Mouse (Mus musculus): ENCODE measurements around the gene Cactin. TPM values are rescaled to one million over a fixed set of nuclear protein-coding genes. Genes with fewer than 3 reads are reported as not detected.

The Cactin gene
- total and polyA plus RNA-seq, 2 experiments from 2014 or later = 13.7 to 14.3 TPM

DNA sequence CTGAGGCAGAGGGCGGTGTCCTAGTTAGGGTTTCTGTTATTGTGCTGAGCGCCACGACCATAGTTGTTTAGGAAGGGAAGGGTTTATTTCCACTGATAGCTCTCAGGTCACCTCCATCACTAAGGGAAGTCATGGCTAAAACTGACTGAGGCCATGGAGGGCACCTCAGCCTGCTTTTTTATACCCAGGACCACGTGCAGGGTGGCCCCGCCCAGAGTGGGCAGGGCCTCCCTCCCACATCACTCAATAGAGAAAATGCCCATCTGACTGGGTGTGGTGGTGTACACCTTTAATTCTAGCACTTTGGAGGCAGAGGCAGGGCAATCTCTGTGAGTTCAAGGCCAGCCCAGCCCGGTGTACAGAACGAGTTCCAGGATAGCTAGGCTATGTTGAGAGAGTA, 6.7 kb upstream of the Cactin start:
- H3K27me3 ChIP-seq (ENCODE audit: control insufficient read depth, insufficient read depth, low read length) = no peaks in the 10 kb centered on the region
- H3K27ac ChIP-seq (ENCODE audit: low read depth) = no peak overlapping the region
- H3K4me2 ChIP-seq (ENCODE audit: low read depth, low read length) = no peak overlapping the region
- H3K36me3 ChIP-seq (replicated peaks; ENCODE audit: control insufficient read depth, insufficient read depth, low read length) = peaks cover 83% of the 10 kb centered on the region
- no peak for DNase-seq (ENCODE audit: low spot score)
- H3K4me1 ChIP-seq (ENCODE audit: control insufficient read depth, insufficient read depth) = peaks cover 6% of the 10 kb centered on the region; the same call in 1 of the 2 replicates
- 78% methylated on average over 7 of the region's 7 CpGs for WGBS
- no peak overlapping the region for H3K9ac ChIP-seq (replicated peaks; ENCODE audit: low read depth, low read length)
- H3K9me3 ChIP-seq (replicated peaks; ENCODE audit: control insufficient read depth, low read length) = no peaks in the 10 kb centered on the region
- H3K4me3 ChIP-seq (ENCODE audit: low read depth, low read length) = no peak overlapping the region
- no peak for TF ChIP-seq CTCF (IDR thresholded peaks at IDR 0.05; ENCODE audit: low read depth)
- TF ChIP-seq EP300 (IDR thresholded peaks at IDR 0.05; ENCODE audit: low read depth) = no peak
- no peak for ATAC-seq (ENCODE audit: insufficient read depth, low read depth)

- Histone ChIP-seq H3K4me1 (ENCODE audit: control insufficient read depth, insufficient read depth) (peaks cover 13% of the 10 kb centered on the region; the same call in 1 of the 2 replicates), H3K27ac (ENCODE audit: low read depth) (no peak overlapping the region), H3K4me3 (ENCODE audit: low read depth, low read length) (no peak overlapping the region), H3K36me3 (replicated peaks; ENCODE audit: control insufficient read depth, insufficient read depth, low read length) (peaks cover 72% of the 10 kb centered on the region), H3K27me3 (ENCODE audit: control insufficient read depth, insufficient read depth, low read length) (no peaks in the 10 kb centered on the region), H3K9me3 (replicated peaks; ENCODE audit: control insufficient read depth, low read length) (no peaks in the 10 kb centered on the region), H3K9ac (replicated peaks; ENCODE audit: low read depth, low read length) (no peak overlapping the region), H3K4me2 (ENCODE audit: low read depth, low read length) (no peak overlapping the region)
- no peak for DNase-seq (ENCODE audit: low spot score)
- WGBS = 86% methylated on average over 16 of the region's 16 CpGs
- no peak for ATAC-seq (ENCODE audit: insufficient read depth, low read depth)
- TF ChIP-seq CTCF (IDR thresholded peaks at IDR 0.05; ENCODE audit: low read depth) (no peak), EP300 (IDR thresholded peaks at IDR 0.05; ENCODE audit: low read depth) (no peak)
Measured at GRCm38 (mm10) chr10:81315587-81315986, 5.3 kb upstream of the Cactin start.

DNA sequence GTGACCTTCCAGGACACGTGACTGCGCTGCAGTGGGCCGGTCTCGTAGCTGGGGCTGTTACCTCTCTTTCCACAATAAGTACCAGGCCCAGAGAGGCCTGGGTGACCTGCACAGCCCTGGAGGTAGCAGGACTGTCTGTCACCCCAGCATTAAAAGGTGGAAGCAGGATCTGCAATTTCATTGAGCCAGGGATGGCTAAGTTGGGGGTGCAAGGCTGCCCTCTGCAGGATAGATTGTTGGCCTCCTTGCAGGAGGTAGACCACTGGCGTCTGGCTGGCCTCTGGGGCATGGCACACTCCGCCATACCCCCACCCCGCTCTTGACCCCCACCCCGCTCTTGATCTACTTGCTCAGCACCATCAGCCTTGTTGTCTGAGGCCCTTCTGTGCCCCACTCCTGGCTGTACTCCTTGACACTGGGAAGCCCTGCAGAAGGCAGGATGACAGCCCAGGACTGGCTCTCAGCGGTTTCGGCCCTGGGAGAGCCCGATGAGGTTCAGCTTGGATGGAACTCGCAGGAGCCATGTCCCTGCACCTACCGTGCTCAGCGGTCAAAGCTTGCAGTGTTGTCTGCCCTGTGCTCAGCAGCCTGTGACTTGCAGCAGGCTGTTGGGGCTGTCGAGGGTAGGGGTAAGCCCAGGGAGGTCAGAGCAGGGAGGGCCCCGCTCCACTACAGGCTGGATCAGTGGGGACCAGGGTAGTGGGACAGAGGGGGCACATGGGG, 4.4 kb upstream of the Cactin start:
- peaks cover 62% of the 10 kb centered on the region for H3K36me3 ChIP-seq (replicated peaks; ENCODE audit: control insufficient read depth, insufficient read depth, low read length)
- H3K27ac ChIP-seq (ENCODE audit: low read depth) = no peak overlapping the region
- TF ChIP-seq CTCF (IDR thresholded peaks at IDR 0.05; ENCODE audit: low read depth) = peak; percentile 52
- no peak for TF ChIP-seq EP300 (IDR thresholded peaks at IDR 0.05; ENCODE audit: low read depth)
- H3K9me3 ChIP-seq (replicated peaks; ENCODE audit: control insufficient read depth, low read length) = no peaks in the 10 kb centered on the region
- ATAC-seq (ENCODE audit: insufficient read depth, low read depth) = no peak
- peak overlapping the region; percentile 17; the same call in 1 of the 2 replicates for H3K9ac ChIP-seq (replicated peaks; ENCODE audit: low read depth, low read length)
- H3K4me2 ChIP-seq (ENCODE audit: low read depth, low read length) = peak overlapping the region; percentile 47
- WGBS = 47% methylated on average over 16 of the region's 16 CpGs
- no peak overlapping the region for H3K4me3 ChIP-seq (ENCODE audit: low read depth, low read length)
- DNase-seq (ENCODE audit: low spot score) = no peak
- H3K4me1 ChIP-seq (ENCODE audit: control insufficient read depth, insufficient read depth) = peaks cover 13% of the 10 kb centered on the region
- no peaks in the 10 kb centered on the region for H3K27me3 ChIP-seq (ENCODE audit: control insufficient read depth, insufficient read depth, low read length)

DNA sequence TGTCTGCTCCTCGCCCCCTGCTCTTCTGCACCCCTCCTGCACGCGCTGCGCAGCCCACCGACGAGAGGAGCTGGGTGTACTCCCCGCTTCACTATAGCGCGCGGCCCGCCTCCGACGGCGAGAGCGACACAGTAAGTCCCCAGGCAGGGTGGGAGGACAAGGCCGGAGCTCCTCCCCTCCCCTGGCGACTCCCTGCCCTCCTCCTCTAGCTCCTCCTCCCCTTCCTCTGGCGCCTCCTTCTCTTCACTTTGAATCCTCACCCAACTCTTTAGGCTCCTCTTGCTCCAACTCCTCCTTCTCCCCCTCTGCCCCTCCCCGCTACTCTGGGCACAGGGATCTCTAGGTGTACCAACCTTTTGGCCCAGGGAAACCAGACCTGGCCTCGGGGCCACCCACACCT, 3.6 kb upstream of the Cactin start:
- ATAC-seq (ENCODE audit: insufficient read depth, low read depth) (no peak), DNase-seq (ENCODE audit: low spot score) (no peak)
- WGBS = 31% methylated on average over 20 of the region's 20 CpGs
- no peak for TF ChIP-seq CTCF (IDR thresholded peaks at IDR 0.05; ENCODE audit: low read depth)
- TF ChIP-seq EP300 (IDR thresholded peaks at IDR 0.05; ENCODE audit: low read depth) = no peak
- peak overlapping the region; percentile 17; the same call in 1 of the 2 replicates for H3K9ac ChIP-seq (replicated peaks; ENCODE audit: low read depth, low read length)
- H3K4me1 ChIP-seq (ENCODE audit: control insufficient read depth, insufficient read depth) = peaks cover 19% of the 10 kb centered on the region
- H3K27me3 ChIP-seq (ENCODE audit: control insufficient read depth, insufficient read depth, low read length) = no peaks in the 10 kb centered on the region
- H3K4me2 ChIP-seq (ENCODE audit: low read depth, low read length) = peak overlapping the region; percentile 47
- H3K27ac ChIP-seq (ENCODE audit: low read depth) = no peak overlapping the region
- H3K36me3 ChIP-seq (replicated peaks; ENCODE audit: control insufficient read depth, insufficient read depth, low read length) = peaks cover 55% of the 10 kb centered on the region
- H3K9me3 ChIP-seq (replicated peaks; ENCODE audit: control insufficient read depth, low read length) = no peaks in the 10 kb centered on the region
- H3K4me3 ChIP-seq (ENCODE audit: low read depth, low read length) = no peak overlapping the region

- no peaks in the 10 kb centered on the region for H3K9me3 ChIP-seq (replicated peaks; ENCODE audit: control insufficient read depth, low read length)
- 80% methylated on average over 13 of the region's 13 CpGs for WGBS
- no peak overlapping the region for H3K4me2 ChIP-seq (ENCODE audit: low read depth, low read length)
- H3K4me3 ChIP-seq (ENCODE audit: low read depth, low read length) = no peak overlapping the region
- peaks cover 55% of the 10 kb centered on the region for H3K36me3 ChIP-seq (replicated peaks; ENCODE audit: control insufficient read depth, insufficient read depth, low read length)
- no peaks in the 10 kb centered on the region for H3K27me3 ChIP-seq (ENCODE audit: control insufficient read depth, insufficient read depth, low read length)
- H3K27ac ChIP-seq (ENCODE audit: low read depth) = 0 out of 2 replicates have a peak overlapping the region, but pooled peaks have one; percentile 92
- ATAC-seq (ENCODE audit: insufficient read depth, low read depth) (no peak), DNase-seq (ENCODE audit: low spot score) (no peak)
- 0 out of 2 replicates have a peak overlapping the region, but pooled peaks have one; percentile 55 for H3K9ac ChIP-seq (replicated peaks; ENCODE audit: low read depth, low read length)
- H3K4me1 ChIP-seq (ENCODE audit: control insufficient read depth, insufficient read depth) = peaks cover 19% of the 10 kb centered on the region
- no peak for TF ChIP-seq EP300 (IDR thresholded peaks at IDR 0.05; ENCODE audit: low read depth)
Measured at GRCm38 (mm10) chr10:81318589-81319329, 2.1 kb upstream of the Cactin start.

Measured in heart, postnatal 0 days (tissue).